Mouse (Mus musculus) lung, postnatal 0 days (tissue): ENCODE data around the gene Pcdh9.

Source experiments
- CTCF ChIP-seq: IDR thresholded peaks from 2 replicates; pipeline ENCODE4 v1.5.1; 2016; ENCODE audit warnings: antibody characterized with exemption, mild to moderate bottlenecking
- EP300 ChIP-seq: IDR thresholded peaks from 2 replicates; pipeline ENCODE4 v1.6.1; 2016; ENCODE audit warnings: antibody characterized with exemption, mild to moderate bottlenecking, control low read depth

GRCm38 (mm10) chr14:93058799-93059198, 831.7 kb downstream of the Pcdh9 start:
- TF ChIP-seq CTCF, result no peak
- no peak for TF ChIP-seq EP300
